Mouse (Mus musculus): ENCODE measurements at regions not wholly inside any gene's neighbourhood (a gene's known extent, or its start where the extent isn't known, plus 50 kb on each side); places are given as distances from the start of the nearest gene placed in this dataset.
"Not testable (repeated sequence)": the region's sequence is repeated elsewhere in the genome, so short reads cannot be mapped to it uniquely, and the experiment has no call there.

- DNase-seq, result no peak
Measured at GRCm38 (mm10) chr3:111194541-111194940, 943.7 kb upstream of the Prmt6 start.

GRCm38 (mm10) chr3:111166698-111167097 is 915.9 kb upstream of the Prmt6 start:
- DNase-seq, result no peak

GRCm38 (mm10) chr3:111141196-111141595 is 890.4 kb upstream of the Prmt6 start:
- DNase-seq, result not testable (repeated sequence)

GRCm38 (mm10) chr3:111108982-111109381 is 858.2 kb upstream of the Prmt6 start:
- DNase-seq, result no peak

- DNase-seq, result no peak
Measured at GRCm38 (mm10) chr3:111102646-111103045, 851.8 kb upstream of the Prmt6 start.

GRCm38 (mm10) chr3:111074311-111074710 is 823.5 kb upstream of the Prmt6 start:
- DNase-seq, result no peak

- DNase-seq, result no peak
Measured at GRCm38 (mm10) chr3:111070301-111070700, 819.5 kb upstream of the Prmt6 start.

- DNase-seq, result no peak
Measured at GRCm38 (mm10) chr3:111069843-111070242, 819.0 kb upstream of the Prmt6 start.

GRCm38 (mm10) chr3:111069156-111069555 is 818.4 kb upstream of the Prmt6 start:
- DNase-seq, result peak; percentile 8

- no peak for DNase-seq
Measured at GRCm38 (mm10) chr3:111049638-111050037, 798.8 kb upstream of the Prmt6 start.
